Comparison of ENCODE assay signal across 8 mouse cellular contexts in the genomic region with DNA sequence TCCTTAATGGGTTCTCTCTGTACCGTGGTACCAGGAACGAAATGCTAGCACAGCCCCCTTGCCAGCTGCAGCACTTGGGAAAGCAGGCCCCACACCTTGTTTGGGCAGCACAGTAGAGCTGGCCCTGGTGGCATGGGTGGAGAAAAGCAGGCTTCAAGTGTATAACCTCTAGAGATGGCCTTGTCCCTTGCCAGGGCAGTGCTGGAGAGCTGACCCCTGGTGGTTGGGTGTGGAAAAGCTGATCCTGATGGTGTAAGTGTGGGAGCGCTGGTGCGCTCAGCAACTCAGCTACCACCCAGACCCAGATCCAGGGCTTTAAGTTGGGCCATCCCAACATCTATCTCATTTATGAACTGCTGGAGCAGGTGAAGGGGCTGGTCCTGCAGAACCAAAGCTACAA.
DNase-seq lines count a peak whose midpoint lies in the region; ATAC-seq and TF ChIP-seq lines count a peak whose summit lies in the region.

No protein-coding gene starts in this region.

- H3K9me3 ChIP-seq in midbrain, postnatal 0 days (ENCODE audit: low read length) = no peaks in the 10 kb centered on the region

- no peak overlapping the region for H3K4me3 ChIP-seq in midbrain, postnatal 0 days (ENCODE audit: low read depth, low read length)

- peak; percentile 7 for DNase-seq in kidney, adult 18-20 months
- no peak for DNase-seq in kidney, adult 11 months
- peak; percentile 34 for DNase-seq in adrenal gland, adult 2 months
- no peak for DNase-seq in midbrain, postnatal 0 days (ENCODE audit: low spot score)
- DNase-seq in urinary bladder, postnatal 25 days (ENCODE audit: low spot score) = no peak
- no peak for DNase-seq in urinary bladder, postnatal 36 days (ENCODE audit: low spot score in 2 of 2)
- no peak for DNase-seq in frontal cortex, postnatal 14 days (ENCODE audit: low spot score in 2 of 2)

- H3K27ac ChIP-seq in midbrain, postnatal 0 days (ENCODE audit: low read depth, low read length) = no peak overlapping the region

- no peak overlapping the region for H3K4me2 ChIP-seq in midbrain, postnatal 0 days (ENCODE audit: low read depth, low read length, poor library complexity, severe bottlenecking)

- H3K4me1 ChIP-seq in midbrain, postnatal 0 days (ENCODE audit: insufficient read depth, low read length) = 0 out of 2 replicates have a peak, but pooled peaks cover 5% of the 10 kb centered on the region

- peak; percentile 36 for TF ChIP-seq CTCF in midbrain, postnatal 0 days (IDR thresholded peaks at IDR 0.05)

- WGBS in midbrain, postnatal 0 days = 88% methylated on average over 4 of the region's 4 CpGs

- H3K36me3 ChIP-seq in midbrain, postnatal 0 days (ENCODE audit: insufficient read depth, low read length) = no peaks in the 10 kb centered on the region

- H3K9ac ChIP-seq in midbrain, postnatal 0 days (replicated peaks; ENCODE audit: low read length, poor library complexity, severe bottlenecking) = no peak overlapping the region

- peak; percentile 87 for ATAC-seq in granulocyte monocyte progenitor cell, adult 5-6 weeks (replicated peaks; ENCODE audit: poor library complexity, severe bottlenecking)
- no peak for ATAC-seq in midbrain, postnatal 0 days (ENCODE audit: low FRiP score)

- no peaks in the 10 kb centered on the region for H3K27me3 ChIP-seq in midbrain, postnatal 0 days (ENCODE audit: insufficient read depth, low read length)

Comparison
In these comparisons a context has a peak if more than half of its experiments do, and no peak if none do; other contexts are left out.
1. DNase-seq: peak in kidney, adult 18-20 months (single experiment) and adrenal gland, adult 2 months (single experiment); none in kidney, adult 11 months (single experiment), midbrain, postnatal 0 days (single experiment), urinary bladder, postnatal 25 days (single experiment), urinary bladder, postnatal 36 days (0 of 2) and frontal cortex, postnatal 14 days (0 of 2).